Comparison of ENCODE assay signal across 10 mouse cellular contexts in genomic region chr12:90131927-90132869, GRCm38 (mm10).
DNase-seq lines count a peak whose midpoint lies in the region; ATAC-seq lines count a peak whose summit lies in the region.
"Had no signal": no experiment of that assay in that cellular context is flagged by ENCODE, and none has a peak within 500 bp of the region (broad histone marks: within the 10 kb centered on the region; RNA-seq: fewer than 3 reads in every experiment).

No protein-coding gene starts in this region.

- no peak overlapping the region for H3K4me2 ChIP-seq in forebrain, embryonic 16.5 days (ENCODE audit: low read length)

- H3K36me3 ChIP-seq in megakaryocyte, embryonic 14.5 days (replicated peaks; ENCODE audit: low read length) = no peaks in the 10 kb centered on the region
- no peaks in the 10 kb centered on the region for H3K36me3 ChIP-seq in forebrain, embryonic 16.5 days (ENCODE audit: control insufficient read depth, insufficient read depth)
- no peaks in the 10 kb centered on the region for H3K36me3 ChIP-seq in midbrain, embryonic 10.5 days

- ATAC-seq in megakaryocyte, adult 5-6 weeks (ENCODE audit: poor library complexity, severe bottlenecking) = no peak
- ATAC-seq in forebrain, embryonic 16.5 days = peak; percentile 97

- peak; percentile 60 for DNase-seq in midbrain, embryonic 10.5 days (ENCODE audit: low spot score)
- DNase-seq in gastrocnemius, postnatal 10 days = no peak
- DNase-seq in cerebellum, adult 8-10 months = no peak
- DNase-seq in thymus, postnatal 36 days = no peak
- DNase-seq in gastrocnemius, postnatal 25 days = no peak
- DNase-seq: lung, adult 18-20 months; spleen, adult 18-20 months had no signal

- H3K4me3 ChIP-seq in megakaryocyte, embryonic 14.5 days (replicated peaks) = peak overlapping the region; percentile 42
- H3K4me3 ChIP-seq in forebrain, embryonic 16.5 days (replicated peaks; ENCODE audit: low read length) = no peak overlapping the region
- H3K4me3 ChIP-seq in midbrain, embryonic 10.5 days = no peak overlapping the region

- WGBS in forebrain, embryonic 16.5 days = under 1% methylated on average over 5 of the region's 5 CpGs
- WGBS in midbrain, embryonic 10.5 days = 29% methylated on average over 5 of the region's 5 CpGs

- H3K9ac ChIP-seq in forebrain, embryonic 16.5 days (replicated peaks; ENCODE audit: low read depth, low read length) = no peak overlapping the region

- H3K9me3 ChIP-seq in megakaryocyte, embryonic 14.5 days = peaks cover 2% of the 10 kb centered on the region; the same call in 1 of the 2 replicates
- H3K9me3 ChIP-seq in forebrain, embryonic 16.5 days (ENCODE audit: control insufficient read depth, low read length) = no peaks in the 10 kb centered on the region
- H3K9me3 ChIP-seq in midbrain, embryonic 10.5 days (replicated peaks) = no peaks in the 10 kb centered on the region

- H3K4me1 ChIP-seq in megakaryocyte, embryonic 14.5 days = no peaks in the 10 kb centered on the region
- peaks cover 15% of the 10 kb centered on the region for H3K4me1 ChIP-seq in forebrain, embryonic 16.5 days (replicated peaks; ENCODE audit: control insufficient read depth, insufficient read depth, low read length)
- peaks cover 29% of the 10 kb centered on the region for H3K4me1 ChIP-seq in midbrain, embryonic 10.5 days

- peak overlapping the region; percentile 73 for H3K27ac ChIP-seq in forebrain, embryonic 16.5 days (ENCODE audit: low read length)
- H3K27ac ChIP-seq in midbrain, embryonic 10.5 days (replicated peaks) = peak overlapping the region; percentile 79

- no peaks in the 10 kb centered on the region for H3K27me3 ChIP-seq in megakaryocyte, embryonic 14.5 days (replicated peaks)
- peaks cover 12% of the 10 kb centered on the region for H3K27me3 ChIP-seq in forebrain, embryonic 16.5 days (replicated peaks; ENCODE audit: control insufficient read depth, insufficient read depth, low read length)
- H3K27me3 ChIP-seq in midbrain, embryonic 10.5 days (ENCODE audit: low read depth, poor library complexity, severe bottlenecking) = peaks cover 45% of the 10 kb centered on the region
